Mouse (Mus musculus) spleen, postnatal 36 days (tissue): Measurements from ENCODE around the gene Acox3.

Experiments used
- DNase-seq, 2 experiments: peaks; one replicate each; pipeline ENCODE4 v3.0.0; 2022; ENCODE audit warnings: low spot score in 2 of 2, mixed read lengths in 1 of 2

Gene Acox3

GRCm38 (mm10) chr5:35576409-35577020, 6.3 kb upstream of the Acox3 start:
- no peak for DNase-seq

- DNase-seq = no peak
Measured at GRCm38 (mm10) chr5:35578411-35578810, 4.4 kb upstream of the Acox3 start.

GRCm38 (mm10) chr5:35579247-35579893, 3.5 kb upstream of the Acox3 start:
- no peak for DNase-seq

- no peak for DNase-seq
Measured at GRCm38 (mm10) chr5:35580156-35580922, 2.5 kb upstream of the Acox3 start.

- DNase-seq = peak; percentile 35 to 60
Measured at GRCm38 (mm10) chr5:35583221-35583783, 462 bp downstream of the Acox3 start.

- peak in 1 of 2 experiments; percentile 11 for DNase-seq
Measured at GRCm38 (mm10) chr5:35584259-35584658, 1.4 kb downstream of the Acox3 start.

GRCm38 (mm10) chr5:35591497-35591896, 8.7 kb downstream of the Acox3 start:
- DNase-seq = no peak

GRCm38 (mm10) chr5:35592081-35592736, 9.4 kb downstream of the Acox3 start:
- no peak for DNase-seq

- no peak for DNase-seq
Measured at GRCm38 (mm10) chr5:35592824-35593223, 10.0 kb downstream of the Acox3 start.

GRCm38 (mm10) chr5:35593272-35593671, 10.4 kb downstream of the Acox3 start:
- DNase-seq = no peak

GRCm38 (mm10) chr5:35594768-35595167, 11.9 kb downstream of the Acox3 start:
- DNase-seq = no peak

GRCm38 (mm10) chr5:35595706-35596105, 12.9 kb downstream of the Acox3 start:
- peak; percentile 38 to 43 for DNase-seq

GRCm38 (mm10) chr5:35596169-35597160, 13.6 kb downstream of the Acox3 start:
- DNase-seq = no peak

- no peak for DNase-seq
Measured at GRCm38 (mm10) chr5:35600233-35600632, 17.4 kb downstream of the Acox3 start.

- no peak for DNase-seq
Measured at GRCm38 (mm10) chr5:35601526-35601925, 18.7 kb downstream of the Acox3 start.

GRCm38 (mm10) chr5:35605355-35605754, 22.5 kb downstream of the Acox3 start:
- no peak for DNase-seq

- DNase-seq = no peak
Measured at GRCm38 (mm10) chr5:35606800-35607199, 24.0 kb downstream of the Acox3 start.

GRCm38 (mm10) chr5:35607784-35608183, 24.9 kb downstream of the Acox3 start:
- DNase-seq = no peak

- DNase-seq = no peak
Measured at GRCm38 (mm10) chr5:35608559-35608958, 25.7 kb downstream of the Acox3 start.

GRCm38 (mm10) chr5:35609381-35609780, 26.5 kb downstream of the Acox3 start:
- DNase-seq = no peak

- no peak for DNase-seq
Measured at GRCm38 (mm10) chr5:35609971-35610370, 27.1 kb downstream of the Acox3 start.
